Mouse (Mus musculus): ENCODE measurements around the gene Olfr692.
"Not testable (repeated sequence)": the region's sequence is repeated elsewhere in the genome, so short reads cannot be mapped to it uniquely, and the experiment has no call there.

Gene Olfr692

GRCm38 (mm10) chr7:105367930-105368329 lies at the start of gene Olfr692:
Olfr692 (plus strand) TSS chr7:105368230.
- DNase-seq = no peak

- no peak for DNase-seq
These were observed 42.7 kb upstream of the Olfr692 start for GRCm38 (mm10) chr7:105325302-105325701.

- DNase-seq = no peak
These were observed 34.0 kb upstream of the Olfr692 start, which contains the start of gene Olfr690 for GRCm38 (mm10) chr7:105334004-105334403. Olfr690 (minus strand) TSS chr7:105334104.

GRCm38 (mm10) chr7:105342170-105342569 lies 25.9 kb upstream of the Olfr692 start, which contains the start of gene Olfr691:
Olfr691 (minus strand) TSS chr7:105342270.
- DNase-seq = no peak

- DNase-seq = no peak
These were observed 25.3 kb upstream of the Olfr692 start for GRCm38 (mm10) chr7:105342752-105343151.

GRCm38 (mm10) chr7:105356064-105356463 lies 12.0 kb upstream of the Olfr692 start:
- DNase-seq = not testable (repeated sequence)

- DNase-seq = not testable (repeated sequence)
These were observed 11.5 kb upstream of the Olfr692 start for GRCm38 (mm10) chr7:105356487-105356886.

GRCm38 (mm10) chr7:105361713-105362112 lies 6.3 kb upstream of the Olfr692 start:
- DNase-seq = no peak

GRCm38 (mm10) chr7:105367268-105367667 lies 762 bp upstream of the Olfr692 start:
- DNase-seq = no peak

GRCm38 (mm10) chr7:105368521-105368920 lies 491 bp downstream of the Olfr692 start:
- DNase-seq = no peak

GRCm38 (mm10) chr7:105372912-105373311 lies 4.9 kb downstream of the Olfr692 start:
- DNase-seq = no peak

- DNase-seq = no peak
These were observed 5.5 kb downstream of the Olfr692 start for GRCm38 (mm10) chr7:105373509-105373908.

- no peak for DNase-seq
These were observed 5.9 kb downstream of the Olfr692 start for GRCm38 (mm10) chr7:105373976-105374375.

- no peak for DNase-seq
These were observed 6.8 kb downstream of the Olfr692 start, which contains the start of gene Gm5901 for GRCm38 (mm10) chr7:105374866-105375265. Gm5901 (plus strand) TSS chr7:105375038.

- DNase-seq = no peak
These were observed 12.3 kb downstream of the Olfr692 start for GRCm38 (mm10) chr7:105380329-105380728.

- no peak for DNase-seq
These were observed 19.7 kb downstream of the Olfr692 start for GRCm38 (mm10) chr7:105387696-105388095.

- DNase-seq = no peak
These were observed 22.2 kb downstream of the Olfr692 start for GRCm38 (mm10) chr7:105390236-105390635.

GRCm38 (mm10) chr7:105394606-105395005 lies 26.6 kb downstream of the Olfr692 start:
- no peak for DNase-seq

GRCm38 (mm10) chr7:105395131-105395820 lies 27.2 kb downstream of the Olfr692 start:
- no peak for DNase-seq

- DNase-seq = no peak
These were observed 28.1 kb downstream of the Olfr692 start for GRCm38 (mm10) chr7:105396126-105396525.

- peak; percentile 19 for DNase-seq
These were observed 31.3 kb downstream of the Olfr692 start for GRCm38 (mm10) chr7:105399058-105399934.

GRCm38 (mm10) chr7:105399935-105400624 lies 32.0 kb downstream of the Olfr692 start, which contains the start of gene Fam160a2:
Fam160a2 (minus strand) TSS chr7:105400054.
- DNase-seq = peak; percentile 100

- no peak for DNase-seq
These were observed 36.2 kb downstream of the Olfr692 start, which contains the start of gene Cnga4 for GRCm38 (mm10) chr7:105404268-105404667. Cnga4 (plus strand) TSS chr7:105404568.

Data from liver (tissue).